Mouse (Mus musculus): ENCODE results near the gene Prkag1.

The Prkag1 gene

GRCm38 (mm10) chr15:98772511-98773211, 58.7 kb downstream of the Prkag1 start:
- DNase-seq (ENCODE audit: low spot score in 2 of 2): peak in 1 of 2 experiments; percentile 51

- no peak for DNase-seq (ENCODE audit: low spot score in 2 of 2)
Measured at GRCm38 (mm10) chr15:98771813-98772425, 59.4 kb downstream of the Prkag1 start.

- no peak for DNase-seq (ENCODE audit: low spot score in 2 of 2)
Measured at GRCm38 (mm10) chr15:98768259-98768658, 63.1 kb downstream of the Prkag1 start.

GRCm38 (mm10) chr15:98765929-98766328, 65.4 kb downstream of the Prkag1 start:
- DNase-seq (ENCODE audit: low spot score in 2 of 2): no peak

All from spleen, postnatal 10 days (tissue).